Mouse (Mus musculus): ENCODE measurements around the gene Cit. TPM values are rescaled to one million over a fixed set of nuclear protein-coding genes. Genes with fewer than 3 reads are reported as not detected.

Gene Cit
- polyA plus RNA-seq, 1 experiment from 2014 or later, result 30.7 TPM

- Histone ChIP-seq H3K4me2 (peak overlapping the region; percentile 91), H3K4me1 (ENCODE audit: control insufficient read depth, insufficient read depth, low read length) (peaks cover 7% of the 10 kb centered on the region), H3K27ac (ENCODE audit: low read depth, low read length) (no peak overlapping the region), H3K9me3 (ENCODE audit: control insufficient read depth, low read length) (no peaks in the 10 kb centered on the region), H3K9ac (ENCODE audit: low read length) (peak overlapping the region; percentile 87; the same call in 1 of the 2 replicates), H3K36me3 (ENCODE audit: control insufficient read depth, insufficient read depth, low read length) (peaks cover 19% of the 10 kb centered on the region), H3K27me3 (ENCODE audit: control insufficient read depth, insufficient read depth, low read length) (no peaks in the 10 kb centered on the region), H3K4me3 (ENCODE audit: low read depth, low read length) (peak overlapping the region; percentile 86)
- 86% methylated on average over 7 of the region's 7 CpGs for WGBS
- DNase-seq (ENCODE audit: low spot score, missing footprints) (no peak), ATAC-seq (ENCODE audit: low FRiP score) (no peak)
These were observed 177.7 kb downstream of the Cit start for GRCm38 (mm10) chr5:116022658-116023200.

- Histone ChIP-seq H3K9ac (ENCODE audit: low read length) (peak overlapping the region; percentile 87), H3K4me1 (ENCODE audit: control insufficient read depth, insufficient read depth, low read length) (peaks cover 7% of the 10 kb centered on the region), H3K27me3 (ENCODE audit: control insufficient read depth, insufficient read depth, low read length) (no peaks in the 10 kb centered on the region), H3K36me3 (ENCODE audit: control insufficient read depth, insufficient read depth, low read length) (peaks cover 14% of the 10 kb centered on the region), H3K4me2 (peak overlapping the region; percentile 91), H3K27ac (ENCODE audit: low read depth, low read length) (no peak overlapping the region), H3K9me3 (ENCODE audit: control insufficient read depth, low read length) (no peaks in the 10 kb centered on the region), H3K4me3 (ENCODE audit: low read depth, low read length) (peak overlapping the region; percentile 86)
- WGBS, result 36% methylated on average over 8 of the region's 8 CpGs
- no peak for DNase-seq (ENCODE audit: low spot score, missing footprints)
- no peak for ATAC-seq (ENCODE audit: low FRiP score)
These were observed 178.2 kb downstream of the Cit start for GRCm38 (mm10) chr5:116023251-116023661.

- ATAC-seq (ENCODE audit: low FRiP score) (peak; percentile 78), DNase-seq (ENCODE audit: low spot score, missing footprints) (no peak)
- Histone ChIP-seq H3K4me2 (peak overlapping the region; percentile 91), H3K36me3 (ENCODE audit: control insufficient read depth, insufficient read depth, low read length) (peaks cover 12% of the 10 kb centered on the region; the same call in 1 of the 2 replicates), H3K4me1 (ENCODE audit: control insufficient read depth, insufficient read depth, low read length) (peaks cover 7% of the 10 kb centered on the region), H3K9ac (ENCODE audit: low read length) (peak overlapping the region; percentile 87), H3K4me3 (ENCODE audit: low read depth, low read length) (peak overlapping the region; percentile 86), H3K27ac (ENCODE audit: low read depth, low read length) (no peak overlapping the region; the same call in 1 of the 2 replicates), H3K27me3 (ENCODE audit: control insufficient read depth, insufficient read depth, low read length) (no peaks in the 10 kb centered on the region), H3K9me3 (ENCODE audit: control insufficient read depth, low read length) (no peaks in the 10 kb centered on the region)
- WGBS, result under 1% methylated on average over 28 of the region's 28 CpGs
These were observed 178.8 kb downstream of the Cit start for GRCm38 (mm10) chr5:116023821-116024284.

- Histone ChIP-seq H3K9ac (ENCODE audit: low read length) (peak within 1 kb of the TSS; percentile 87), H3K4me2 (peak within 1 kb of the TSS; percentile 91), H3K9me3 (ENCODE audit: control insufficient read depth, low read length) (no peaks in the 10 kb centered on the region), H3K27ac (ENCODE audit: low read depth, low read length) (peak within 1 kb of the TSS; percentile 7; the same call in 1 of the 2 replicates), H3K4me1 (ENCODE audit: control insufficient read depth, insufficient read depth, low read length) (peaks cover 7% of the 10 kb centered on the region), H3K27me3 (ENCODE audit: control insufficient read depth, insufficient read depth, low read length) (no peaks in the 10 kb centered on the region), H3K4me3 (ENCODE audit: low read depth, low read length) (peak within 1 kb of the TSS; percentile 86), H3K36me3 (ENCODE audit: control insufficient read depth, insufficient read depth, low read length) (peaks cover 8% of the 10 kb centered on the region; the same call in 1 of the 2 replicates)
- ATAC-seq (ENCODE audit: low FRiP score) (peak; percentile 98), DNase-seq (ENCODE audit: low spot score, missing footprints) (peak; percentile 99)
- WGBS, result under 1% methylated on average over 46 of the region's 46 CpGs
These were observed 179.3 kb downstream of the Cit start, which contains the start of gene Prkab1 for GRCm38 (mm10) chr5:116024327-116024739. Gene Prkab1 (minus strand): TSS chr5:116024508.

- H3K36me3 ChIP-seq (ENCODE audit: control insufficient read depth, insufficient read depth, low read length), result no peaks in the 10 kb centered on the region
- ATAC-seq (ENCODE audit: low FRiP score), result no peak
- no peaks in the 10 kb centered on the region for H3K9me3 ChIP-seq (ENCODE audit: control insufficient read depth, low read length)
- no peak overlapping the region for H3K9ac ChIP-seq (ENCODE audit: low read length)
- no peaks in the 10 kb centered on the region for H3K27me3 ChIP-seq (ENCODE audit: control insufficient read depth, insufficient read depth, low read length)
- H3K4me2 ChIP-seq, result no peak overlapping the region
- no peak overlapping the region for H3K27ac ChIP-seq (ENCODE audit: low read depth, low read length)
- no peak overlapping the region for H3K4me3 ChIP-seq (ENCODE audit: low read depth, low read length)
- peaks cover 9% of the 10 kb centered on the region for H3K4me1 ChIP-seq (ENCODE audit: control insufficient read depth, insufficient read depth, low read length)
- 85% methylated on average over 5 of the region's 5 CpGs for WGBS
- no peak for DNase-seq (ENCODE audit: low spot score, missing footprints)
These were observed 181.0 kb downstream of the Cit start for GRCm38 (mm10) chr5:116026107-116026506.

- ATAC-seq (ENCODE audit: low FRiP score), result no peak
- Histone ChIP-seq H3K9ac (ENCODE audit: low read length) (no peak overlapping the region), H3K4me3 (ENCODE audit: low read depth, low read length) (no peak overlapping the region), H3K9me3 (ENCODE audit: control insufficient read depth, low read length) (no peaks in the 10 kb centered on the region), H3K4me2 (no peak overlapping the region), H3K27me3 (ENCODE audit: control insufficient read depth, insufficient read depth, low read length) (no peaks in the 10 kb centered on the region), H3K27ac (ENCODE audit: low read depth, low read length) (no peak overlapping the region), H3K4me1 (ENCODE audit: control insufficient read depth, insufficient read depth, low read length) (peaks cover 9% of the 10 kb centered on the region), H3K36me3 (ENCODE audit: control insufficient read depth, insufficient read depth, low read length) (no peaks in the 10 kb centered on the region)
- peak; percentile 28 for DNase-seq (ENCODE audit: low spot score, missing footprints)
- 89% methylated on average over 14 of the region's 14 CpGs for WGBS
These were observed 181.5 kb downstream of the Cit start for GRCm38 (mm10) chr5:116026561-116026960.

GRCm38 (mm10) chr5:116029071-116029470 lies 184.0 kb downstream of the Cit start:
- Histone ChIP-seq H3K9me3 (ENCODE audit: control insufficient read depth, low read length) (no peaks in the 10 kb centered on the region), H3K27me3 (ENCODE audit: control insufficient read depth, insufficient read depth, low read length) (no peaks in the 10 kb centered on the region), H3K4me3 (ENCODE audit: low read depth, low read length) (no peak overlapping the region), H3K36me3 (ENCODE audit: control insufficient read depth, insufficient read depth, low read length) (no peaks in the 10 kb centered on the region), H3K9ac (ENCODE audit: low read length) (no peak overlapping the region), H3K4me1 (ENCODE audit: control insufficient read depth, insufficient read depth, low read length) (peaks cover 2% of the 10 kb centered on the region; the same call in 1 of the 2 replicates), H3K4me2 (no peak overlapping the region), H3K27ac (ENCODE audit: low read depth, low read length) (no peak overlapping the region)
- DNase-seq (ENCODE audit: low spot score, missing footprints), result no peak
- WGBS, result 82% methylated on average over 7 of the region's 7 CpGs
- no peak for ATAC-seq (ENCODE audit: low FRiP score)

- no peaks in the 10 kb centered on the region for H3K27me3 ChIP-seq (ENCODE audit: control insufficient read depth, insufficient read depth, low read length)
- ATAC-seq (ENCODE audit: low FRiP score), result peak; percentile 50; the same call in 1 of the 2 replicates
- no peaks in the 10 kb centered on the region for H3K9me3 ChIP-seq (ENCODE audit: control insufficient read depth, low read length)
- WGBS, result 4% methylated on average over 19 of the region's 19 CpGs
- H3K9ac ChIP-seq (ENCODE audit: low read length), result no peak overlapping the region
- no peaks in the 10 kb centered on the region for H3K36me3 ChIP-seq (ENCODE audit: control insufficient read depth, insufficient read depth, low read length)
- no peak overlapping the region for H3K4me3 ChIP-seq (ENCODE audit: low read depth, low read length)
- peak overlapping the region; percentile 25; the same call in 1 of the 2 replicates for H3K4me2 ChIP-seq
- H3K27ac ChIP-seq (ENCODE audit: low read depth, low read length), result no peak overlapping the region
- DNase-seq (ENCODE audit: low spot score, missing footprints), result no peak
- peaks cover 2% of the 10 kb centered on the region; the same call in 1 of the 2 replicates for H3K4me1 ChIP-seq (ENCODE audit: control insufficient read depth, insufficient read depth, low read length)
These were observed 185.6 kb downstream of the Cit start for GRCm38 (mm10) chr5:116030566-116031189.

GRCm38 (mm10) chr5:116031190-116031577 lies 186.1 kb downstream of the Cit start:
- peak overlapping the region; percentile 25; the same call in 1 of the 2 replicates for H3K4me2 ChIP-seq
- H3K36me3 ChIP-seq (ENCODE audit: control insufficient read depth, insufficient read depth, low read length), result no peaks in the 10 kb centered on the region
- H3K9me3 ChIP-seq (ENCODE audit: control insufficient read depth, low read length), result no peaks in the 10 kb centered on the region
- ATAC-seq (ENCODE audit: low FRiP score) (no peak; the same call in 1 of the 2 replicates), DNase-seq (ENCODE audit: low spot score, missing footprints) (peak; percentile 95)
- no peak overlapping the region for H3K4me3 ChIP-seq (ENCODE audit: low read depth, low read length)
- H3K9ac ChIP-seq (ENCODE audit: low read length), result no peak overlapping the region
- no peaks in the 10 kb centered on the region for H3K27me3 ChIP-seq (ENCODE audit: control insufficient read depth, insufficient read depth, low read length)
- H3K4me1 ChIP-seq (ENCODE audit: control insufficient read depth, insufficient read depth, low read length), result peaks cover 2% of the 10 kb centered on the region; the same call in 1 of the 2 replicates
- 3% methylated on average over 14 of the region's 14 CpGs for WGBS
- H3K27ac ChIP-seq (ENCODE audit: low read depth, low read length), result no peak overlapping the region
